Mouse (Mus musculus) T-helper 1 cell (primary cell): Measurements from ENCODE around the gene Olfr983.

Experiments used
- in situ Hi-C: fragments of 300-600 bp; cut with MboI, MseI; formaldehyde crosslinking; loops from one replicate; pipeline ENCODE4 v1.15.1; 2025; ENCODE audit warnings: high pct_unique_total_duplicates

Olfr983 gene

GRCm38 (mm10) chr9:40093495-40093894 lies at the start of gene Olfr983:
Gene Olfr983 (minus strand): TSS chr9:40093595.
- in situ Hi-C loops: no loop called here

GRCm38 (mm10) chr9:40141544-40141943 lies 48.1 kb upstream of the Olfr983 start:
- in situ Hi-C loops: no loop called here

GRCm38 (mm10) chr9:40139484-40139883 lies 46.1 kb upstream of the Olfr983 start:
- in situ Hi-C loops: no loop called here

DNA sequence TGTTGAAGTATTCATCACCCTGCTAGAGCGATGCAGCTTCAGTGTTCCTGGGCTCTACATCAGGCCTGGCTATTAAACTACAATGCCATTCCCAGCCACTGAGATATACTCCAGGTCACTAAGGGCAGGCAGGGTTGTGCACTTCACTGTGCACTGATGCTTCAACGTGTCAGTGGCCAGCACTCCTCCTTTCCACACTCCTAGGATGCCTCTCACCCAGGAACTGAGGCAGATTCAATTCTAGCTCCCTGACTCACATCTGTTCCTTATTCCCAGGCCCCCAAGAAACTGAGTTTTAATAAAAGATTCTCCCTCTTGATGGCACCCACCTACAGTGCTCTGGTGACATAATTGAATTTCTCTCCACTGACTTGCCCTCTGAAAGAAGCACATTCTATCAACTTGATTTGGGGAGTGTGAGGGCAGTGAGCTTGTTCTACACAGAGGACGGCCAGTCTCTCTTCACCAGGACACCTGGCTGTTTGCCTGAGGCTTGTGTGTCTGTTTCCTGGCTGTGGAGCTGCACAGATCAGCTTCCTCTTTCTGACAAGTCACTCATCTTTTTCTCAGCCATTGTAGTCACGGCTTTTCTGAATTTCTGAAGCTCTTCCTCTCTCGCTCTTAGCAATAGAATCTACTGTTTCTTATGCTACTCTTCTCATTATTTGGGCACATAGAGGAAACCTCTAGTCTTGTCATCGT lies 43.7 kb upstream of the Olfr983 start:
- in situ Hi-C loops: no loop called here

DNA sequence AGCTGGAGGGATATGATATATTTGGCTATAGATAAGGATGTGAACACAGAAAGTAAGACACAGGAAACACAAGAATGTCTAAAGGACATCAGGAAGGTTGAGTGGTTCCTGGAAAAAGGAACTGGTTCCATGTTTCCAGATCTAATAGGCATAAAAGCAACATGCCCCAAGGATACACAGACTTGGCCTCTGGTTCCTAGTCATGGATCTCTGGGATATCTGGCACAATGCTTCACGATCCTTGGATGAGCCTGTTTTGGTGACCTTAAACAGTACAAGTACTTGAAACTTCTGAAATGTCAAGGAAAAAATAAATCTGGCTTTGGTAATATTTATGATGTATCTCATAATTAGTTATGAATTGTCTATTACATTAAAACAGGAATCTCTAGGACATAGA lies 37.2 kb upstream of the Olfr983 start:
- in situ Hi-C loops: no loop called here

DNA sequence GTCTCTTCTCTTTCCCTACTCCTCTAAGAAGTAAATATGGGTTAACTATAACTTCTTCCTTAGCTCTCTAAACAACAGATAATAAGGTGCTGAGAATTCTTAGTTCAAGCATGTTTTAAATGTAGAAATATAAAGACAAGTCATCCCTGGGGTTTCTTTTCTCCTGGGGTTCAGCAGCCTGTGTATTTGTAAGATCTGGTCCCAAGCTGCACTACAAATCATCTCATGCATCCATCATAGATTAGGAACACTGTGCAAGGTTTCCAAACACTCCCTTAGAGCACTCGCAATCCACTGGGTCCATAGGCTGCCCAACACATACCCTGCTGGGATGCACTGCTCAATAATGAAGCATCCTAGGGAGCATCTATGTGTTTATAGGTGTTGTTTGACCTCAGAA lies 36.7 kb upstream of the Olfr983 start, which contains the start of gene Olfr985:
TSS of gene Olfr985 (minus strand) at position 101 of the 400 bp plus-strand sequence.
- in situ Hi-C loops: no loop called here

- in situ Hi-C loops: no loop called here
Measured at GRCm38 (mm10) chr9:40117287-40117659, 23.9 kb upstream of the Olfr983 start.

DNA sequence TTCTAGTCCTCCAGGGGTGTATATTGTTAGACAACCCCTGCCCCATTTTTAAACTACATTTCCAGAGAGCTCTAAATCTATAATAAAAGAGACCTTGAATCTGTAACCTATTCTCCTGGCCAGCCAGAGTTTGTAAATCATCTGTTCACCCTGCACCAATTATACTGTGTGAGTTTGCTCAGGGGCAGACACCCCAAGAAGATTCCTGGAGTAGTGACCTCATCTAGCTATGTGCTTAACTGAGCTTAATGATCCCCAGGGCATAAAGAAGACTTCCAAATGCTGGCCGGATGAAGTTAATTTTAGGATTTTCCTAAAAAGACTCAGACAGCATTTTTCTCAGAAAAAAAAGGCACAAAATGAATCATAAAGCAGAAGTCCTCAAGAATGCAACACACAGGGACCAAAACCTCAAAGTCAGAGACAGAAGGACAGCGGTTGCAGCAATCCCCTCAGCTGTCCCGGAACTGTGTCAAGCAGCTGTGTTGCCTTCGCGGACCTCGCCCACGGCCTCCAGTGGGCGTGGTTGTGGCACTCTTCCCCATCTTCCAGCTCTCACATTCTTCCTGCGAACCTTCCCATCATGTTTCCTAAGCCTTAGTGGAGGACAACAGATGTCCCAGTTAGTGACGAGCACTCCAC lies 23.4 kb upstream of the Olfr983 start:
- in situ Hi-C loops: no loop called here

- in situ Hi-C loops: no loop called here
Measured at GRCm38 (mm10) chr9:40114106-40114505, 20.7 kb upstream of the Olfr983 start, which contains the start of gene Olfr984. Gene Olfr984 (minus strand): TSS chr9:40114206.

DNA sequence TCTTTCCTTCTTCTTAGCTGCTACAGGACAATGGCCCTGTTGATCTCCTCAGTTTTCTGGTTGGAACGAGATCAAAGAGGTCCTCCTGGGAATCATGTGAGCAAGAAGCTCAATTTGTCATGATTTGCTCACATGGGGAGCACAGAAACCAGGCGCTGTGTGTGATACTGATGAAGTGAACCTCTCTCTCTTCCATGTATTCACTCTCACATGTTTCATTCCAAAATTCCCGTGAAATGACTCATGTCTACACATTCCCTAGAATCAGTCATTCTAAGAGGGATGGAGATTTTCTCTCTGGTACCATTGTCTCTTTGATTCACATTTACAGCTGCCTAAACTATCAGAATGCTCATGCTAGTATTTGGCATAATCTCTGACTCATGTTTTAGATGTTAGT lies 1.4 kb upstream of the Olfr983 start:
- in situ Hi-C loops: no loop called here

DNA sequence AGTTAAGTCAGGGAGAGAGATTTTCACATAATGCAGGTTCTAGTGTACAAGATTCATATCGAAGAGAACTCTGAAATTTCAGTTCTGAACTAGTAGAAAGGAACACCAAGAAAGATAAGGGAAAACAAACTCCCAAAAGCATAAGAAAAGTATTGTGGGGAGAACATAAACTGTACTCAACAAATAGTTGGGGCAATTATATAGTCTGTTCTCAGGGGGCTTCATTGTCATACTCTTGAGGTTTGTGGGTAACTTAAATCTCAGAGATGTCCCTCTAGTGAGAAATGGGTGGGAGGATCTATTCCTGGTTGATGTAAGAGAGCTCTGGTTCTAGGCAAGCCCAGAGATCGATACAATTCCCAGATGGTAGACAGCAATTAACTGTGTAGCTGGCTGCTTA lies 19.9 kb downstream of the Olfr983 start, which contains the start of gene Olfr982:
TSS of gene Olfr982 (plus strand) at position 301 of the 400 bp plus-strand sequence.
- in situ Hi-C loops: no loop called here

DNA sequence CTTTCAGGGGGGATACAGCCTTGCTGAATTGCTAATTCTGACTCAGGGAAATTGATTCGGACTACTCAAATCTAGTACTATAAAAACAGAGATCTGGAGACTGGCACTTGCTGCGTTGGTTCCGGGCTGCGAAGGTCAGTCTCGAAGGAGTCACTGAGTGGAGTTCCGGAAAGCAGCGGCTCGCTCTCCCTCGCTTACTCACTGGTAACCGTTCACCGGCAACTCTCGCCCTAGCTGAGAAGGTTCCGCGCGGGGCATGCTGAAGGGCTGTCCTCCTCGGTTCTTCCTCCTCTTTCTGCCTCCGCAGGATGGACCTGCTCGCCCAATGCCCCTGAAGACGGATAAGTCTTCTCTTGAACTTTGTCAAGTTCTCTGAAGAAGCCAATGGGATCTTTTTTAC lies 43.3 kb downstream of the Olfr983 start:
- in situ Hi-C loops: no loop called here
